Mouse (Mus musculus) ovary, postnatal 36 days (tissue): ENCODE measurements around the gene Tom1l2.
A peak's percentile ranks its signal among the peaks of the same experiment; 100 is the strongest.

Experiments
- DNase-seq: peaks from one replicate; pipeline ENCODE4 v3.0.0; 2022; ENCODE audit warnings: low spot score, mixed read lengths

Tom1l2 gene

GRCm38 (mm10) chr11:60352559-60353411, at the start of gene Tom1l2, which contains the start of gene Drc3:
TSS of gene Tom1l2 (minus strand) at chr11:60352905.
TSS of gene Drc3 (plus strand) at chr11:60353329.
- DNase-seq: peak; percentile 98

- no peak for DNase-seq
Measured at GRCm38 (mm10) chr11:60397172-60397571, 44.5 kb upstream of the Tom1l2 start.

- peak; percentile 22 for DNase-seq
Measured at GRCm38 (mm10) chr11:60396546-60396945, 43.8 kb upstream of the Tom1l2 start.

DNA sequence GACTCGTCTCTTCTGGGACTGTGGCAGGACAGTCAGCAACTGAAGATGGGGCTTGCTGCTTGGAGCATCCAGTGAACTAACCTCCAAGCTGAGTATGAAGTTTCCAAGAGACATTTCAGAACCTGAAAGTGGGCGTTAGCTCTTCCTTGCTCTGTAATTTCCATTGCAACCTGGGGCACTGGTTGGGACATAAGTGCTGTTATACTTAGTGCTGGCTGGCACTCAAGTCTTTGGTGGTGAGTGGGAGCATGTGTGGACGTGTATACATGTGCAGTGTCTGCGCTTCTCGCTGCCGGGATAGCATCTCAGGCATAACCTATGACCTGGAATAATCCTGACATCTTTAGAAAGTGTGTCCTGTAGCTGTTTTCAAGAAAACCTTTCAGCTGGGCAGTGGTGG, 38.6 kb upstream of the Tom1l2 start:
- DNase-seq: no peak

DNA sequence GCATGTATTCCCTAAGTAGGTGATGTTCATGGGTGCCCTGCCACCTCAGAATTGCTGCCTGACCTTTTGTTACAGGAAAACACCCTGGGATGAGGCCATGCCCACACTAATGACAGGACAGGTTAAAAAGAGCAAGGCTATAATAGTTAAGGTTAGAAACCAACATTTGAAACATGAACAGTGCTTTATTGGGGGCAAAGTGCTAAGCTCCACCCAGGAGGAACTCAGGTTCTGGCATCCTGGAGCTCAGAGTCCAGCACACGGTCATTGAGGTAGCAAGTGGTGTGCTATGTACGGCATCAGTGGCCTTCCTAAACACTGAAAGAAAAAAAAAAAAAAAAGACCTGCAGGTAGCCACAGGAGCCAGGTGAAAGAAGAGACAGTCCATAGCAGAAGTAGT, 35.2 kb upstream of the Tom1l2 start:
- no peak for DNase-seq

DNA sequence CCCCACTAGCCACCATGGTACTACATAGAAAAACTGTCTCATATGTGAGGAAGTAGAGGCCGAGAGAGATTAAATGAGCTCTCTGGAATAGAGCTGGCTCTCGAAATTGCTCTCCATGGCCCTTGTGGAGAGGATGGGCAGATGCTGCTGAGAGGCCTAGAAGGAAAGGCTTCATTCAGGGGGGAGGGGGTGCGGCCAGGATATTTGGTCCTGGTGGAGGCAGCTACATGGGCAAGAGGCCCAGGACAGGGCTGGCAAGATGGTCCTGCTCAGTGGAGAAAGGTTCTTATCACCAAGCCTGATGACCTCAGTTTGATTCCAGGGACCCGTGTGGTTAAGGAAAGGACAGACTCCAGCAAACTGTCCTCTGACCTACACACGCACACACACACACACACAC, 33.2 kb upstream of the Tom1l2 start:
- DNase-seq: no peak

- DNase-seq: no peak
Measured at GRCm38 (mm10) chr11:60384762-60385421, 32.2 kb upstream of the Tom1l2 start.

DNA sequence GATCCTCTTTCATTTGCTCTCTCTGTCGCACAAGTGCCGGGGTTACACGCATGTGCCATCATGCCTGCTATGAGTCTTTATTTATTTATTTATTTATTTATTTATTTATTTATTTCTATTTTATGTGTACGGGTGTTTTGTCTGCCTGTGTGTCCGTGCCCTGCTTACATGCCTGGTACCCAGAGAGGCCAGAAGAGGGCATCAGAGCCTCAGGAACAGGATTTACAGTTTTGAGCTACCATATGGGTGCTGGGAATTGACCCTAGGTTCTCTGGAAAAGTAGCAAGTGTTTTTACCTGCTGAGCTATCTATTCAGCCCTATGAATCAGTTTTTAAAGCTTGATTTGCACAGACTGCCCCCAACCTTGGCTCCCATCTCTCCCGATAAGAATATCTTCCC, 30.8 kb upstream of the Tom1l2 start:
- no peak for DNase-seq

GRCm38 (mm10) chr11:60374481-60374880, 21.8 kb upstream of the Tom1l2 start:
- no peak for DNase-seq

DNA sequence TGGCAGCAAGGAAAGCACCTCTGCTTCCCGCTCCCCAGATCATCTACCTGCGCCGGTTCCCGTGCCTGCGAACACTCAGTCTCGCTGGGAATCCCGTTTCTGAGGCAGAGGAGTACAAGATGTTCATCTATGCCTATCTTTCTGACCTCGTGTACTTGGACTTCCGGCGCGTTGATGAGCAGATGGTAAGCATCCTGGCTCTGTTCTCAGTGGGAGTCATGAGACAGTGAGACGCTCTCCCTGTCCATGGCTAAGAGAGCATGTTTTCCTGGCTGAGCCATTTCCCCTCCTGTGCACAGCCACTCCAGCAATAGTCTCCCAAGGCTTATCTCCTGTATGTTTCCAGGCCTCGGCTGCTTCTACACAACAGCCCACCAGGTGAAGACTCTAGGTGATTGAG, 17.7 kb upstream of the Tom1l2 start:
- no peak for DNase-seq

GRCm38 (mm10) chr11:60369448-60369847, 16.7 kb upstream of the Tom1l2 start:
- DNase-seq: no peak

DNA sequence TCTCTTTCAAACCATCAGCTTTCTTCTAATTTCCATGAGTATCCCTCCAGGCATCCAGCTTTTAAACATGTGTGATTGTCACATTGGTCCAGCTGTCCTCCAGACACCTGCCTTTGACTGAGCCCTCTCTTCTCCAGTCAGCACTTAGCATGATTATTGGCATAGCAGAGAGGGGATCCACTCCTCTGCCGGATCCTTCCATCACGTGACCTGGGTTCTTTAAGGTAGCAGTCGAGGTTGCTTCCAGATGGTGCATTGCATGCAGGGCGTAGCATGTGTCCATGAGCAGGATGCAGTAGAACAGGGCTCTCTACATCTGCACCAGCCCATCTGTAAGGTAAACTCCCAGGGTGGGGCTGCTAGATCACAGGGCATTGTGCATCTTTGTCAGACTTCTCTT, 16.2 kb upstream of the Tom1l2 start:
- DNase-seq: no peak

DNA sequence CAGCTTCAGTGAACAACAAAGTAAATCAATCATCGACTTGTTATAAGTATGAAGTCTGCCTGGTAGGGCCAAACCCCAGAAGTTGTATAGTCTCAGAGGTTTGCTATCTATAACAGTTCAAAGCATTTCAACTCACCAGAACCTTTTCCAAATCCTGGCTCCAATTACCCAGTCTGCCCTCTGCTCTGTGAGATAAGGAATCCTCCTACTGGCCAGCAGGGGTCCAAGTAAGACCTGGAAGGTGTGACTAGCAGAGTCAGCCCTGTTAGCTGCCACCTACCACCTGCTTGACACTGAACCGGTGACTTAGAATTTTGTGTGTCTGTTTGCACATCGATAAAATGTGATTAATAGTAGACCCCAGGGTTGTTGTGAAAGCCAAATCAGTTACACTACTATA, 14.6 kb upstream of the Tom1l2 start:
- DNase-seq: no peak

GRCm38 (mm10) chr11:60366239-60367019, 13.7 kb upstream of the Tom1l2 start:
- peak; percentile 13 for DNase-seq

- DNase-seq: no peak
Measured at GRCm38 (mm10) chr11:60360631-60361201, 8.0 kb upstream of the Tom1l2 start.

DNA sequence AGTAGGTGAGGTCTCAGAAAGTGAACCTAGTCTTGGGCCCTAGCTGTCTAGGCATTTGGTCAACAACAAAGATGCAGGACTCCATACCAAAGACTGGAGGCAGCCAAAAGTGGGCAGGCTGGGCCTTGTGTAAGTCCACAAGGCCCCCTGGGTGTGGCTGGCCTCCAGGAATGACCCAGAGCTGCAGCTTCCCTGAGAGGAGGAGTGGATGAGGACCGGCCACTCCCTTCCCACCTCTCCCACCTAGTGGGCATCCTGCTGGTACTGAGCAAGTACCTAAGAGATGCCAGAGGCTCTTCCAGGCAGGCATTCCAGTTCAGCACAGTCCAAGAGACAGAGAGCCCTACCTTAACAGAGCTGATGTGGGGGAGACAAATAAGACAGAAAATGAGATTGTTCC, 7.2 kb upstream of the Tom1l2 start:
- DNase-seq: no peak

GRCm38 (mm10) chr11:60359138-60359537, 6.4 kb upstream of the Tom1l2 start:
- no peak for DNase-seq

GRCm38 (mm10) chr11:60358548-60358947, 5.8 kb upstream of the Tom1l2 start:
- no peak for DNase-seq

DNA sequence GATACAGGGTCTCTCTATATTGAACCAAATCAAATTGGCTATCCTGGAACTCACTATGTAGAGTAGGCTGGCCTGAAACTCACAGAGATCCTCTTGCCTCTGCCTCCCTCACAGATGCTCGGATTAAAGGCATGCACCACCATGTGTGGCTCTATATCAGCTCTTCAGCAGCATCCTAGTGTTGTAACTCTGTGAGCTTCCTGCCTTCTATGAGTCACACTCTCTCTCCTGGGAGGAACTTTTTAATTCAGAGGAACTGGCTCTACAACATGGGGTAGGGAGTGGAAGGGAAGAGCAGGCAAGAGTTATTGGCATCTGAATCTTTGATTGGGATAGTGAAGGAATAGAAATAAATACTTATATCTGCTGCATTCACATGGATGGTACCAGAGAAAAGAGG, 4.4 kb upstream of the Tom1l2 start:
- DNase-seq: no peak

DNA sequence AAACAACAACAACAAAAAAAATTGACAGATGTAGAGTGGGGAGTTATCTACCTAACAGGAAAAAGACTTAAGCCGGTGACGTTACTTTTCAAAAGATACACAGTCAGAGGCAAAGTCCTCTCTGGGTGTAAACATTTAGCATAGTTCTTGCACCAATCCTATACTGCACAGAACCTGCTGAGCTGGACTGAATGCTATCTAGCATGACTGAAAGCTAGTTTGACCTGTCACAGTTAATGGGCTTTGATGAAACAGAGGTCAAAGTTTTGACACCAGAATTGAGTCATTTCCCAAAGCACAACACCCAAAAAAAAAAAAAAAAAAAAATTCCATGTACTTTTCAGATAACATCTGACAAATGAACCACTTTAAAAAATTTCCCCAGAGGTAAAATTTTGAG, 3.2 kb upstream of the Tom1l2 start:
- no peak for DNase-seq

GRCm38 (mm10) chr11:60351925-60352371, 757 bp downstream of the Tom1l2 start:
- peak; percentile 49 for DNase-seq

- DNase-seq: no peak
Measured at GRCm38 (mm10) chr11:60351388-60351787, 1.3 kb downstream of the Tom1l2 start.
